Mouse (Mus musculus): ENCODE measurements around the gene Urb2.

- TF ChIP-seq CTCF (IDR thresholded peaks at IDR 0.05; ENCODE audit: control insufficient read depth, insufficient read depth, low read length), result no peak
- TF ChIP-seq POLR2A (IDR thresholded peaks at IDR 0.05; ENCODE audit: borderline replicate concordance, control insufficient read depth, low read depth, low read length), result no peak
These were observed 54.7 kb downstream of the Urb2 start for GRCm38 (mm10) chr8:124075977-124076376.

Data from bone marrow, adult 2 months (tissue).